Comparison of ENCODE assay signal across 13 mouse cellular contexts in genomic region chr4:56375745-56376144, GRCm38 (mm10).
DNase-seq lines count a peak whose midpoint lies in the region; ATAC-seq and TF ChIP-seq lines count a peak whose summit lies in the region.
"Had no signal": no experiment of that assay in that cellular context is flagged by ENCODE, and none has a peak within 500 bp of the region (broad histone marks: within the 10 kb centered on the region; RNA-seq: fewer than 3 reads in every experiment).

No protein-coding gene starts in this region.

- no peaks in the 10 kb centered on the region for H3K36me3 ChIP-seq in forebrain, postnatal 0 days (ENCODE audit: insufficient read depth)
- H3K36me3 ChIP-seq in forebrain, embryonic 10.5 days (replicated peaks) = no peaks in the 10 kb centered on the region
- no peaks in the 10 kb centered on the region for H3K36me3 ChIP-seq in hindbrain, embryonic 14.5 days (replicated peaks; ENCODE audit: control insufficient read depth, insufficient read depth)
- no peaks in the 10 kb centered on the region for H3K36me3 ChIP-seq in hindbrain, embryonic 12.5 days
- H3K36me3 ChIP-seq in hindbrain, postnatal 0 days (ENCODE audit: insufficient read depth, low read length) = no peaks in the 10 kb centered on the region
- H3K36me3 ChIP-seq: G1E; liver, embryonic 15.5 days had no signal

- ATAC-seq in forebrain, postnatal 0 days = peak; percentile 84
- peak; percentile 53; the same call in 1 of the 2 replicates for ATAC-seq in hindbrain, embryonic 14.5 days (ENCODE audit: low FRiP score)
- no peak for ATAC-seq in hindbrain, embryonic 12.5 days (ENCODE audit: low FRiP score)
- peak; percentile 84 for ATAC-seq in hindbrain, postnatal 0 days
- ATAC-seq: inflammation-experienced regulatory T-cells, adult 6 months had no signal

- no peak overlapping the region for H3K9ac ChIP-seq in forebrain, postnatal 0 days
- H3K9ac ChIP-seq in hindbrain, embryonic 14.5 days = no peak overlapping the region
- no peak overlapping the region for H3K9ac ChIP-seq in hindbrain, embryonic 12.5 days
- H3K9ac ChIP-seq in hindbrain, postnatal 0 days (replicated peaks; ENCODE audit: low read length) = no peak overlapping the region
- H3K9ac ChIP-seq: liver, embryonic 15.5 days had no signal

- H3K4me1 ChIP-seq in forebrain, postnatal 0 days (ENCODE audit: insufficient read depth) = no peaks in the 10 kb centered on the region; the same call in 1 of the 2 replicates
- H3K4me1 ChIP-seq in forebrain, embryonic 10.5 days = no peaks in the 10 kb centered on the region
- H3K4me1 ChIP-seq in hindbrain, embryonic 14.5 days (replicated peaks; ENCODE audit: control insufficient read depth, insufficient read depth, low read length) = no peaks in the 10 kb centered on the region
- 0 out of 2 replicates have a peak, but pooled peaks cover 2% of the 10 kb centered on the region for H3K4me1 ChIP-seq in hindbrain, embryonic 12.5 days
- no peaks in the 10 kb centered on the region; the same call in 1 of the 2 replicates for H3K4me1 ChIP-seq in hindbrain, postnatal 0 days (ENCODE audit: insufficient read depth, low read length)
- H3K4me1 ChIP-seq: liver, embryonic 15.5 days had no signal

- no peak overlapping the region for H3K27ac ChIP-seq in forebrain, postnatal 0 days (ENCODE audit: low read depth, low read length)
- no peak overlapping the region for H3K27ac ChIP-seq in forebrain, embryonic 10.5 days
- H3K27ac ChIP-seq in hindbrain, embryonic 14.5 days = no peak overlapping the region
- no peak overlapping the region for H3K27ac ChIP-seq in hindbrain, embryonic 12.5 days
- H3K27ac ChIP-seq in hindbrain, postnatal 0 days = no peak overlapping the region
- H3K27ac ChIP-seq: liver, embryonic 15.5 days; macrophage had no signal

- no peak overlapping the region for H3K4me2 ChIP-seq in forebrain, postnatal 0 days (ENCODE audit: low read depth)
- H3K4me2 ChIP-seq in hindbrain, embryonic 14.5 days (replicated peaks) = no peak overlapping the region
- no peak overlapping the region for H3K4me2 ChIP-seq in hindbrain, embryonic 12.5 days (replicated peaks)
- no peak overlapping the region for H3K4me2 ChIP-seq in hindbrain, postnatal 0 days (ENCODE audit: low read depth, low read length)
- H3K4me2 ChIP-seq: liver, embryonic 15.5 days had no signal

- intact Hi-C loops in gastrocnemius, postnatal 14 days (cut with DNase I; ENCODE audit: low total_unique reads) = no loop called here

- no peaks in the 10 kb centered on the region for H3K27me3 ChIP-seq in forebrain, postnatal 0 days (ENCODE audit: insufficient read depth, low read length)
- H3K27me3 ChIP-seq in forebrain, embryonic 10.5 days (ENCODE audit: poor library complexity, severe bottlenecking) = no peaks in the 10 kb centered on the region
- H3K27me3 ChIP-seq in hindbrain, embryonic 14.5 days (ENCODE audit: control insufficient read depth, insufficient read depth, low read length) = no peaks in the 10 kb centered on the region
- H3K27me3 ChIP-seq in hindbrain, embryonic 12.5 days = no peaks in the 10 kb centered on the region
- H3K27me3 ChIP-seq in hindbrain, postnatal 0 days (ENCODE audit: insufficient read depth, low read length) = no peaks in the 10 kb centered on the region
- H3K27me3 ChIP-seq: liver, embryonic 15.5 days had no signal

- H3K9me3 ChIP-seq in forebrain, postnatal 0 days (ENCODE audit: low read length) = no peaks in the 10 kb centered on the region
- no peaks in the 10 kb centered on the region for H3K9me3 ChIP-seq in forebrain, embryonic 10.5 days
- no peaks in the 10 kb centered on the region for H3K9me3 ChIP-seq in hindbrain, embryonic 14.5 days (ENCODE audit: control insufficient read depth, low read length)
- H3K9me3 ChIP-seq in hindbrain, embryonic 12.5 days (replicated peaks) = no peaks in the 10 kb centered on the region
- H3K9me3 ChIP-seq in hindbrain, postnatal 0 days (ENCODE audit: low read length) = no peaks in the 10 kb centered on the region
- H3K9me3 ChIP-seq: liver, embryonic 15.5 days had no signal

- 35% methylated on average over 5 of the region's 5 CpGs for WGBS in forebrain, postnatal 0 days
- WGBS in forebrain, embryonic 10.5 days = 72% methylated on average over 5 of the region's 5 CpGs
- WGBS in hindbrain, embryonic 14.5 days = 41% methylated on average over 5 of the region's 5 CpGs
- WGBS in hindbrain, embryonic 12.5 days = 52% methylated on average over 5 of the region's 5 CpGs
- 36% methylated on average over 5 of the region's 5 CpGs for WGBS in hindbrain, postnatal 0 days

- H3K4me3 ChIP-seq in forebrain, postnatal 0 days (ENCODE audit: low read depth, low read length) = no peak overlapping the region
- H3K4me3 ChIP-seq in forebrain, embryonic 10.5 days = no peak overlapping the region
- no peak overlapping the region for H3K4me3 ChIP-seq in hindbrain, embryonic 14.5 days (replicated peaks; ENCODE audit: low read length)
- no peak overlapping the region for H3K4me3 ChIP-seq in hindbrain, embryonic 12.5 days
- no peak overlapping the region for H3K4me3 ChIP-seq in hindbrain, postnatal 0 days (ENCODE audit: low read length)
- H3K4me3 ChIP-seq: liver, embryonic 15.5 days had no signal

- DNase-seq in forebrain, postnatal 0 days = peak; percentile 37
- DNase-seq in forebrain, embryonic 10.5 days (ENCODE audit: extremely low spot score, low spot score) = no peak
- no peak for DNase-seq in hindbrain, embryonic 14.5 days (ENCODE audit: low spot score)
- DNase-seq in 3T3-L1 (ENCODE audit: low read depth, low spot score) = peak; percentile 25
- DNase-seq in hindbrain, postnatal 0 days (ENCODE audit: low spot score) = peak; percentile 63
- DNase-seq in B cell, adult 2 months = no peak
- no peak for DNase-seq in gastrocnemius, postnatal 14 days
- DNase-seq: kidney, postnatal 10 days had no signal

- no peak for TF ChIP-seq CTCF in forebrain, postnatal 0 days (IDR thresholded peaks at IDR 0.05; ENCODE audit: low read depth)
- no peak for TF ChIP-seq CTCF in hindbrain, postnatal 0 days (IDR thresholded peaks at IDR 0.05; ENCODE audit: low read depth)

Comparison
In these comparisons a context has a peak if more than half of its experiments do, and no peak if none do; other contexts are left out.
1. DNase-seq: peak in forebrain, postnatal 0 days (single experiment), 3T3-L1 (single experiment) and hindbrain, postnatal 0 days (single experiment); none in forebrain, embryonic 10.5 days (single experiment), hindbrain, embryonic 14.5 days (single experiment), B cell, adult 2 months (0 of 2) and gastrocnemius, postnatal 14 days (single experiment).